Mouse (Mus musculus): ENCODE results near the gene Glra4.
"Not testable (repeated sequence)": the region's sequence is repeated elsewhere in the genome, so short reads cannot be mapped to it uniquely, and the experiment has no call there.

Glra4 gene

DNA sequence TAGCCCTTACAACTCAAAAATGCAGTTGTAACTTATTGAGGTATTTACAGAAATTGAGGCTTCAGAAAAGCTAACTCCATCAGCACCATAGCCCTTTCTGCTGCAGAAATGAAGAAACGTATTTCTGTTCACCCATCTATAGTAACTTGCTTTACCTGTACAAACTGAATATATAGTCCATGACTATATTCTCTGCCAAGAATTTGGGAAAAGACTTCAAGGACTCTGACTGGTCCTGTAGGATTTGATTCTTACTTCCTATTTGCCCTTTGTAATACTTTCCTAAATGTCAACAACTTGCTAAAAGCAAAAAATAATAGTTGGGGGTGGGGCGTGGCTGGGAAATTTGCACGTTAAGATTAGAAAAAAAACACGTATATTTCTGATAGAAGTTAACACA lies 47.9 kb downstream of the Glra4 start:
- DNase-seq (ENCODE audit: low read depth, low spot score), result no peak

DNA sequence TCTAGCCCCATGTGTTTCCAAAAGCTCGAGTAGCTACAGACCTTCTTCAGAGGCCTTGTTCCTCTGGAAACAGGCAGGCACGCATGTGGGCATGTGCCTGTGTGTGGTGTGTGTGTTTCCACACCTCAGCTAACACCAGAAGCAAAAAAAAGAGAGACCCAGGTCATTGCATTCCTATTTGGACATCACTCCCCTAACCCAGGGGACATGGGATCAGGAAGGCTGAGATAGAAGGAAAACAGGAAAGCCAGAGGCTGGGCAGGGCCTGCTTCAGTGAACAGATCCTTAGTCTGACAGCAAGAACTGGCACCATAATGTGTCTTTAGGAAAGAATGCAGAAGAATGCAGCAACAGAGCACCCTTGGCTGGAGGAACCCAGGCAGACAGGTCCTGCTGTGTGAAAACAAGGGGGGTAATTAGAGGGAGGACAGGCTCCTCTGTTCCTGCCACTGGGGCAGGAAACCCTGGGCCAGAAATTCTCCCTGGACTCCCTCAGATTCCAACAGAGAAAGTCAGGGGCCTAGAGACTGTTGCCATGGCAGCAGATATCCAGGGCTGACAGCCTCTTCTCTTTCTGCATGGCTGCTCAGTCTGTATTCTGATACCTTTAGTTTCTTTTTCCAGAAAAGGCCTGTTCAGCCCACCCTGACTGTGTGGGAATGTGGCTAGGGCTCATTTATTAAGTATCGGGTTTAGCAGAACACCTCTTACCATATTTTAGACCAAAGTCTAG lies 65.0 kb downstream of the Glra4 start:
- not testable (repeated sequence) for DNase-seq (ENCODE audit: low read depth, low spot score)

DNA sequence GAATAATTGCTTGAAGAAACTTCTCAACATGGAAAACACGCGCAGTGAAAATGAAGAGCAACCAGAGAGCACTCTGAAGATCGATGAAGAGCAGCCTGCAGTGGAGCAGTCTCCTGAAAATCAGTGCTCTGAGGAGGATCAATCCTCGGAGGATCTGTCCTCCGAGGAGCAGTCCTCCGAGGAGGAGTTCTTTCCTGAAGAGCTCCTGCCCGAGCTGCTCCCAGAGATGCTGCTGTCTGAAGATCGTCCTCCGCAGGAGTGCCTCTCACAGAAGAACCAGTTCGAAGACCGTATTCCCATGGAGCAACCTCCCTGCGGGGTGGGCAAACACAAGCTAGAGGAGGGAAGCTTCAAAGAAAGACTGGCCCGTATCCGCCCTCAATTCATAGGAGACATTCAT lies 71.2 kb downstream of the Glra4 start:
- DNase-seq (ENCODE audit: low read depth, low spot score), result no peak

DNA sequence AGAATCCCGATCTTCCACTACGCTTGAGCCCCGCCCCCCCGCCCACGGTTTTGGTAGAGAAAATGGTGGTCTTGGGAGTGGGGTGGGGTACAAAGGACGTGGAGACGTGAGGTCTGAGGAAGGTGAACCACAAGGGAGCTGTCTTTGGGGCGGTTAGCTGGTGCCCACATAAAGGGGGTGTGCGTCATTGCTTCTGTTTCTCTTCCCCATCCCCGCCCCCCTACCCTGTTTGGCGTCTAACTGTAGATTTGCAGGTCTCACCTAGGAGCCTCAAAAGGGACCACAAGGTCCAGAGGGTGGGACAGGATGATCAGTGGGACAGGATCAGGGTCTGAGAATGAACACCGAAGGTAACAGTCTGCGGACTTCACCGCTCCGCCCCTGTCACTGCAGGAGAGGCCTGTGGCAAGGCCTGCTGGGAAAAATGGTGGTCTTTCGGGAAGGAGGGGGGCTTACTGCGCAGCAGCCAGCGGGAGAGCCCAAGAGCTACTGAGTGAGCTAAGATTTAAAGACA lies 71.7 kb downstream of the Glra4 start:
- no peak for DNase-seq (ENCODE audit: low read depth, low spot score)

All from c-Kit-negative CD71-positive TER-119-positive erythroid progenitor cells, embryonic 14.5 days (primary cell).